ENCODE assay signal across 32 mouse cellular contexts in the genomic region with DNA sequence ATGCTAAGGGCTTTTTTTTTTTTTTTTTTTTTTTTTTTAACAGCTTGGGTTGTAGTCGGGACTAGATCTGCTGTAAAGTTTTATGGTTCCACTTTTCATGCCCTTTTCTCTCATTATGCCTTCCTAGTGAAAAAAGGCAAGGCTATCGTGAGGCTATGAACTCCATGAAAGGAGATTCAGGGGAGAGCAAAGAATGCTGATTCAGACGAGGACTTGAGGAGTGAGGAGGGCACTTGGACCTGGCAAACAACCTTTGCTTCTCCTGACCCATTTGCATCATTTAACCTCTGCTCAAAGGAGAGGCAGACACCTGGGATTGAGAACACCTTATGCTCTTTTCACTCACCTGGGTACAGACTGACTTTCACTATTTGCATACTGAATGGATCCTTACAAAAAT. TPM values are rescaled to one million over a fixed set of nuclear protein-coding genes. Genes with fewer than 3 reads are reported as not detected.
"Had no signal": no experiment of that assay in that cellular context is flagged by ENCODE, and none has a peak within 500 bp of the region (broad histone marks: within the 10 kb centered on the region; RNA-seq: fewer than 3 reads in every experiment).

No protein-coding gene starts in this region.

- H3K4me1 ChIP-seq: heart, embryonic 13.5 days; heart, embryonic 15.5 days; hindbrain, embryonic 10.5 days; hindbrain, embryonic 12.5 days; kidney, embryonic 15.5 days; limb, embryonic 13.5 days; limb, embryonic 15.5 days; liver, embryonic 12.5 days had no signal

- H3K36me3 ChIP-seq: heart, embryonic 13.5 days; heart, embryonic 15.5 days; hindbrain, embryonic 10.5 days; hindbrain, embryonic 12.5 days; kidney, embryonic 15.5 days; limb, embryonic 13.5 days; limb, embryonic 15.5 days; liver, embryonic 12.5 days had no signal

- H3K9ac ChIP-seq: heart, embryonic 13.5 days; heart, embryonic 15.5 days; hindbrain, embryonic 12.5 days; hindbrain, embryonic 14.5 days; kidney, embryonic 15.5 days; limb, embryonic 13.5 days; limb, embryonic 15.5 days; liver, embryonic 12.5 days; liver, embryonic 14.5 days had no signal

- H3K4me2 ChIP-seq: heart, embryonic 11.5 days; heart, embryonic 13.5 days; heart, embryonic 15.5 days; hindbrain, embryonic 12.5 days; hindbrain, embryonic 14.5 days; kidney, embryonic 15.5 days; limb, embryonic 13.5 days; limb, embryonic 15.5 days; liver, embryonic 12.5 days had no signal

- H3K4me3 ChIP-seq: heart, adult 2 months; heart, embryonic 13.5 days; heart, embryonic 15.5 days; hindbrain, embryonic 10.5 days; hindbrain, embryonic 12.5 days; kidney, embryonic 15.5 days; limb, embryonic 13.5 days; limb, embryonic 15.5 days; liver, embryonic 12.5 days had no signal

- DNase-seq: gastrocnemius, postnatal 14 days; gastrocnemius, postnatal 36 days; heart, adult 11 months; heart, adult 2 months; kidney, adult 11 months; kidney, adult 2 months; kidney, adult 9 months; kidney, postnatal 14 days; layer of hippocampus, adult 9-11 months; layer of hippocampus, postnatal 36 days; left cerebral cortex, postnatal 4 days had no signal

- H3K27ac ChIP-seq: heart, adult 2 months; heart, embryonic 13.5 days; heart, embryonic 15.5 days; hindbrain, embryonic 10.5 days; hindbrain, embryonic 12.5 days; hindbrain, embryonic 14.5 days; kidney, embryonic 15.5 days; kidney, postnatal 0 days; limb, embryonic 13.5 days; limb, embryonic 15.5 days; liver, embryonic 12.5 days; liver, embryonic 14.5 days had no signal

- H3K9me3 ChIP-seq: heart, embryonic 13.5 days; heart, embryonic 15.5 days; hindbrain, embryonic 10.5 days; hindbrain, embryonic 12.5 days; kidney, embryonic 15.5 days; limb, embryonic 15.5 days; liver, embryonic 12.5 days had no signal

- H3K27me3 ChIP-seq: heart, embryonic 13.5 days; heart, embryonic 15.5 days; hindbrain, embryonic 12.5 days; kidney, embryonic 15.5 days; limb, embryonic 13.5 days; limb, embryonic 15.5 days; liver, embryonic 12.5 days had no signal

- ATAC-seq: hindbrain, embryonic 16.5 days; inflammation-experienced regulatory T-cells, adult 6 months; liver, embryonic 12.5 days had no signal

RNA-seq across cellular contexts. Expression of gene Areg, which starts 17.8 kb away (rescaled TPM):
- total RNA-seq: gastrocnemius, adult 18-20 months; gastrocnemius, adult 8-10 months; gastrocnemius, postnatal 14 days; gastrocnemius, postnatal 36 days; heart, adult 2 months; heart, postnatal 25 days; layer of hippocampus, postnatal 36 days; left cerebral cortex, adult 8-10 months; left cerebral cortex, postnatal 4 days; liver, adult 2 months had no signal
- polyA plus RNA-seq: gonadal fat pad, adult 2 months; heart, adult 2 months; heart, embryonic 11.5 days; hindbrain, embryonic 12.5 days; kidney, adult 2 months; kidney, embryonic 15.5 days; limb, embryonic 11.5 days; liver, adult 2 months; liver, embryonic 12.5 days; liver, embryonic 14.5 days had no signal
